Mouse (Mus musculus) embryonic facial prominence, embryonic 10.5 days (tissue): Measurements from ENCODE around the gene Stk38. TPM values are rescaled to one million over a fixed set of nuclear protein-coding genes. Genes with fewer than 3 reads are reported as not detected.
A peak's percentile ranks its signal among the peaks of the same experiment; 100 is the strongest.

Experiments used
- DNase-seq: peaks from one replicate; pipeline ENCODE4 v3.0.0-alpha.2; 2017; ENCODE audit warnings: low spot score
- H3K27ac ChIP-seq: fragments of 300-500 bp; sonication (generic); replicated peaks from 2 replicates; pipeline ENCODE4 v1.5.1; 2016; ENCODE audit warnings: mild to moderate bottlenecking
- H3K27me3 ChIP-seq: fragments of 300-500 bp; sonication (generic); replicated peaks from 2 replicates; pipeline ENCODE4 v1.6.1; 2016; ENCODE audit warnings: low read depth, mild to moderate bottlenecking; ENCODE audit not compliant: poor library complexity, severe bottlenecking
- H3K36me3 ChIP-seq: fragments of 300-500 bp; sonication (generic); replicated peaks from 2 replicates; pipeline ENCODE4 v1.6.1; 2016; ENCODE audit warnings: mild to moderate bottlenecking, moderate library complexity
- H3K4me1 ChIP-seq: fragments of 300-500 bp; sonication (generic); 2 replicates; pipeline ENCODE4 v1.6.1; 2016
- H3K4me3 ChIP-seq: fragments of 300-500 bp; sonication (generic); 2 replicates; pipeline ENCODE4 v1.5.1; 2016; ENCODE audit warnings: mild to moderate bottlenecking, moderate library complexity
- H3K9me3 ChIP-seq: fragments of 300-500 bp; sonication (generic); 2 replicates; pipeline ENCODE4 v1.6.1; 2016; ENCODE audit warnings: mild to moderate bottlenecking
- WGBS: fragments of 180-500 bp; shearing (Covaris S2); methylation state at CpG from one replicate; pipeline ENCODE4 v1.1.7; 2016; 5-methylcytosine and 5-hydroxymethylcytosine counted together
- polyA plus RNA-seq: library from polyadenylated mRNA; unstranded; fragments of >200 nt; fragmentation: Nextera tagmentation; extraction: Ambion mirVana; gene quantifications from 2 replicates; pipeline ENCODE4 v1.2.1, GENCODE M21; 2016

Gene Stk38
- polyA plus RNA-seq, 1 experiment from 2014 or later: 125 TPM

GRCm38 (mm10) chr17:28992105-28992504 is 15.7 kb downstream of the Stk38 start:
- Histone ChIP-seq H3K36me3 (peaks cover 97% of the 10 kb centered on the region), H3K4me3 (no peak overlapping the region), H3K4me1 (no peaks in the 10 kb centered on the region), H3K27me3 (no peaks in the 10 kb centered on the region), H3K9me3 (no peaks in the 10 kb centered on the region), H3K27ac (no peak overlapping the region)
- 87% methylated on average over 7 of the region's 7 CpGs for WGBS
- DNase-seq: no peak

DNA sequence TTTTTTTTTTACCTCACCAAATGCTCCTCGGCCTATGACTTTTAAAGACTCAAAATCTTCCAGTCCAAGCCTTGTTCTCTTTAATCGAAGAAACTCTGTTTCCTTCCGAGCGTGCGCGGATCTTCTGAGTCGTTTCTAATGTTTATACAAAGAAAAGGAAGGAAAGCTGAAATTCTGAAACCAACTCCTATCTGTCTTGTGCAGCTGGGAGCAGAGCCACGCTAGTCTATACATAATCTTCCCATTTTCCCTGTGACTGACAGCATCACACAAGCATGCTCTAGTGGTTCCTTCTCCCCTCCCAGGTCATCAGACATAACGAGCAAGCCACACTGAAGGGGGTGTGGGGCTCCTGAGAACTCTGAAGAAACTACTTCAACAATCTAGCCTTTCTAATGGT is 16.5 kb downstream of the Stk38 start:
- Histone ChIP-seq H3K27me3 (no peaks in the 10 kb centered on the region), H3K4me3 (no peak overlapping the region), H3K27ac (no peak overlapping the region), H3K4me1 (no peaks in the 10 kb centered on the region), H3K9me3 (no peaks in the 10 kb centered on the region), H3K36me3 (peaks cover 97% of the 10 kb centered on the region)
- no peak for DNase-seq
- WGBS: 87% methylated on average over 9 of the region's 9 CpGs

- Histone ChIP-seq H3K4me1 (no peaks in the 10 kb centered on the region), H3K27me3 (no peaks in the 10 kb centered on the region), H3K27ac (no peak overlapping the region), H3K9me3 (no peaks in the 10 kb centered on the region), H3K36me3 (peaks cover 97% of the 10 kb centered on the region), H3K4me3 (no peak overlapping the region)
- DNase-seq: no peak
- 83% methylated on average over 4 of the region's 4 CpGs for WGBS
These were observed 17.7 kb downstream of the Stk38 start for GRCm38 (mm10) chr17:28990060-28990459.

DNA sequence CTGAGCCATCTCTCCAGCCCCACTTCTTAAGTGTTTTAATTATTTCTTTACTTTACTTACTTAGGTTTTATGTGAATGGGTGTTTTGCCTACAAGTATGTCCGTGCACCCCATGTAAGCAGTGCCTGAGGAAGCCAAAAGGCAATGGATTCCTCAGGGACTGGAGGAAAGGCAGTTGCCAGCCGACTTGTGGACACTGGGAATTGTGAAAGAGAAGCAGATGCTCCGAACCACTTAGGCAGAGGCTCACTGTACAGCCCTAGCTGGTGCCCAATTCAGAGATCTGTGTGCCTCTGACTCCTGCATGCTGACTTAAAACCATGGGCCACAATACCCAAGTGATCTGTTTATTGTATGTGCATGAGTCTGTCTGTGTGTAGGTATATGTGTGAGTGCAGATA is 18.8 kb downstream of the Stk38 start:
- no peaks in the 10 kb centered on the region for H3K27me3 ChIP-seq
- H3K4me1 ChIP-seq: no peaks in the 10 kb centered on the region
- no peak overlapping the region for H3K4me3 ChIP-seq
- H3K27ac ChIP-seq: no peak overlapping the region
- no peak for DNase-seq
- H3K9me3 ChIP-seq: no peaks in the 10 kb centered on the region
- peaks cover 96% of the 10 kb centered on the region for H3K36me3 ChIP-seq
- 82% methylated on average over 3 of the region's 3 CpGs for WGBS

DNA sequence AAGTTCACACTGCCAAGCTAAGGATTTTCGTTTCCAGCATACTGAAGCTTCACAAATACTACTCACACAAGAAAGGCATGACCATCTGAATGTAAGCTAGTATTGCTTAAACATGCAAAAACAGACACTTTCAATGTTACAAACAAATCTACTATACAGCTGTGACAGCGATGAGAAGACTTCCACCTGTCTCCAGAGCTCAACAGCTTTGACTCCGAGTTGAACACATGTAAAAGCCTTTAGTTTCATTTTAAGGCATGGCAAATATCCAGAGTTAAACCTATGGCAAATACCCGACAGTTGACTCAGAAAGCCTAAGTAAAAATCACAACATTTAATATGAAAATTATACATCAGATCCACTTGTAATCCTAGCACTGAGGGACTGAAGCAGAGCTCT is 19.5 kb downstream of the Stk38 start:
- 91% methylated on average over 4 of the region's 4 CpGs for WGBS
- Histone ChIP-seq H3K4me1 (0 out of 2 replicates have a peak, but pooled peaks cover under 1% of the 10 kb centered on the region), H3K9me3 (no peaks in the 10 kb centered on the region), H3K27me3 (no peaks in the 10 kb centered on the region), H3K27ac (no peak overlapping the region), H3K4me3 (no peak overlapping the region), H3K36me3 (peaks cover 97% of the 10 kb centered on the region)
- DNase-seq: no peak

- Histone ChIP-seq H3K27me3 (no peaks in the 10 kb centered on the region), H3K27ac (no peak overlapping the region), H3K4me1 (0 out of 2 replicates have a peak, but pooled peaks cover 5% of the 10 kb centered on the region), H3K9me3 (no peaks in the 10 kb centered on the region), H3K4me3 (no peak overlapping the region), H3K36me3 (peaks cover 99% of the 10 kb centered on the region)
- DNase-seq: peak; percentile 47
- WGBS: 67% methylated on average over 4 of the region's 4 CpGs
These were observed 20.1 kb downstream of the Stk38 start for GRCm38 (mm10) chr17:28987713-28988112.

- H3K27me3 ChIP-seq: no peaks in the 10 kb centered on the region
- H3K27ac ChIP-seq: no peak overlapping the region
- DNase-seq: peak; percentile 42
- no peaks in the 10 kb centered on the region for H3K9me3 ChIP-seq
- H3K4me3 ChIP-seq: no peak overlapping the region
- H3K4me1 ChIP-seq: 0 out of 2 replicates have a peak, but pooled peaks cover 5% of the 10 kb centered on the region
- H3K36me3 ChIP-seq: peaks cover 99% of the 10 kb centered on the region
These were observed 21.0 kb downstream of the Stk38 start for GRCm38 (mm10) chr17:28986833-28987232.

GRCm38 (mm10) chr17:28984724-28985420 is 22.9 kb downstream of the Stk38 start:
- Histone ChIP-seq H3K4me1 (0 out of 2 replicates have a peak, but pooled peaks cover 5% of the 10 kb centered on the region), H3K27ac (no peak overlapping the region), H3K9me3 (no peaks in the 10 kb centered on the region), H3K4me3 (no peak overlapping the region), H3K27me3 (no peaks in the 10 kb centered on the region), H3K36me3 (peaks cover 94% of the 10 kb centered on the region)
- 81% methylated on average over 1 of the region's 1 CpGs for WGBS
- DNase-seq: no peak

DNA sequence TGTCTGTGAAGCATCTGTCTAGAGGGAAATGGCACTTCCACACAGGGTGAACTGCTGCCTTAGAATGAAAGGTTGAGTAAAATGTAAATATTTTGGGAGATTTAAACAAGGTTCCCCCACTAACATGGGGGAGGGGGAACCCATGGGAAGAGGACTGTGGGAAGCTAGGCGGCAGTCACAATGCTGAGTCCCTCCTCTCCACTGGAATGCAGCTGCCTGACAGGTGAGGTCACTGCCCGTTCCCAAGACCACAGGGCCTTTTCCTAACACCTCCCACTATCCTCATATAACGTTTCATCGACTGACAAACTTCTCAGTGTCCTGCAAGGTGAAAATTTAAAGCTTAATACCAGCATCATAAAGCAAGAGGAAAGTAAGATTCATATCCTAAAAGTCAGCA is 25.2 kb downstream of the Stk38 start:
- Histone ChIP-seq H3K4me3 (no peak overlapping the region), H3K36me3 (peaks cover 94% of the 10 kb centered on the region), H3K27ac (no peak overlapping the region), H3K9me3 (no peaks in the 10 kb centered on the region), H3K27me3 (no peaks in the 10 kb centered on the region), H3K4me1 (0 out of 2 replicates have a peak, but pooled peaks cover 5% of the 10 kb centered on the region)
- 52% methylated on average over 4 of the region's 4 CpGs for WGBS
- DNase-seq: no peak

- no peak overlapping the region for H3K27ac ChIP-seq
- H3K36me3 ChIP-seq: peaks cover 94% of the 10 kb centered on the region
- no peaks in the 10 kb centered on the region for H3K9me3 ChIP-seq
- 83% methylated on average over 4 of the region's 4 CpGs for WGBS
- H3K27me3 ChIP-seq: no peaks in the 10 kb centered on the region
- H3K4me1 ChIP-seq: 0 out of 2 replicates have a peak, but pooled peaks cover 5% of the 10 kb centered on the region
- H3K4me3 ChIP-seq: no peak overlapping the region
- no peak for DNase-seq
These were observed 26.7 kb downstream of the Stk38 start for GRCm38 (mm10) chr17:28981081-28981480.

DNA sequence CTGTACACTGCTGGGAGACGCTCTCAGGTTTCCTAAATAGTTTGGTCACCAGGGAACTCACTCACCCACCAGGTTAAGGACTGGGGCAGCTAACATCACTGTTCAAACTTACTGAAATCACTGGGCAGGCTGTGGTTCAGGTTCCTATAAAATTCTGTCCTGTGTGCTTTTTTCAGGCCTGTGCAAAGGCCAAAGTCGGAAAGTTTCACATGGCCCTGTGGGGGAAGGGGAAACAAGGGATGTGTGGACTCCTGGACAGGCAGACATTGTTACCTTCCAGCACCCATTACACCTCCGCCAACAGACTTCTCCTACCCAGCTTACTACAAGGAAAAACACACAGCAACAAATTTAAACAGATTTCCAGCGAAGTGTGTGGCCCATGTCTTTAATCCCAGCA is 28.7 kb downstream of the Stk38 start:
- no peaks in the 10 kb centered on the region for H3K9me3 ChIP-seq
- H3K27ac ChIP-seq: no peak overlapping the region
- 0 out of 2 replicates have a peak, but pooled peaks cover 5% of the 10 kb centered on the region for H3K4me1 ChIP-seq
- 93% methylated on average over 4 of the region's 4 CpGs for WGBS
- no peak overlapping the region for H3K4me3 ChIP-seq
- no peak for DNase-seq
- H3K36me3 ChIP-seq: peaks cover 95% of the 10 kb centered on the region
- H3K27me3 ChIP-seq: no peaks in the 10 kb centered on the region

DNA sequence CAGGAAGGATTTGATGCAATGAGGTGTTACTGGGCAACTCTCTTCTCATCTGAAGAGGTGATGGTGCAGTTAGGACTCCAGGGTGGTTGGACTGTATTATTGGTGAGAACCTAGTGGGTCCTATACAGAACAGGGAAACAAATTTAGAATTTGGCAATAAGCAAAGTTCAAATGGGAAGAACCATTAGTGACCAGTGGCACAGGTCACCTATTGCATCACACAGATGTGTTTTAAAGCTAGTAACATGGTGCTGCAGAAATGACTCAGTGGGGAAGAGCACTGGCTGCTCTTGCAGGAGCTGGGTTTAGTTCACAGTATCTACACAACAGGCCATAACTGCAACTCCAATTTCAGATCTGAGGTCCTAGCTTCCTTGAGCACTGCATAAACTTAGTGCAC is 37.7 kb downstream of the Stk38 start:
- H3K4me1 ChIP-seq: no peaks in the 10 kb centered on the region
- no peak overlapping the region for H3K4me3 ChIP-seq
- no peak overlapping the region for H3K27ac ChIP-seq
- H3K36me3 ChIP-seq: peaks cover 100% of the 10 kb centered on the region
- DNase-seq: no peak
- H3K27me3 ChIP-seq: no peaks in the 10 kb centered on the region
- no peaks in the 10 kb centered on the region for H3K9me3 ChIP-seq

DNA sequence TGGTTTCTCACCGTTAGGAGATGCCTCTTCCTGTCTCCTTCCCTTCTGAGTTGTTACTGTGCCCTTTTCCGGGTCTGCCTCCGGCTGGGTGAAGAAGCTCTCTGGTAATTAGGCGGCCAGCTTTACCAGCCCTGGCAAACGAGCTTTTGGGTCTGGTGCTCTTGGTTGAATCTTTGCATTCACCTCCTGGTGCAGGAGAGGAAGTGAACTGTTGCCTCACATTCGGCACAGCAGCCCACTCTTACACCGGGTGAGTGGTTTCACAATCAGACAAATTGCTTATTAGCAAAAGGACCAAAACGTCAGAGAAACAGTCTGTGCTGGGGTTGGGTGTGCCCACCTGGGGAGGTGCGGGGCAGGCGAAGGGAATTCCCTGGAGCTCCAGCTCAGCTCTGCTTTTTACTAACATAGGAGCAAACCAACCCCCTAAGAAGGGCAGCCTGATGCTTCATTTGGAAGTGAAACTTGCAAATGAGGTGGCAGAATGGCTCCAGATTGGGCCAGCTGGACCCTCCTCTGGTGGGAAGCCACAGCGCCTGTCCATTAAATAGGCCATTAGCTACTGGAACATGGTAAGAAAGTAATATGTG is 40.7 kb downstream of the Stk38 start:
- H3K36me3 ChIP-seq: peaks cover 100% of the 10 kb centered on the region
- no peak for DNase-seq
- no peak overlapping the region for H3K27ac ChIP-seq
- no peaks in the 10 kb centered on the region for H3K4me1 ChIP-seq
- H3K4me3 ChIP-seq: no peak overlapping the region
- H3K9me3 ChIP-seq: no peaks in the 10 kb centered on the region
- 84% methylated on average over 11 of the region's 11 CpGs for WGBS
- no peaks in the 10 kb centered on the region for H3K27me3 ChIP-seq
